Comparison of ENCODE assay signal across 8 mouse cellular contexts in genomic region chr2:71453161-71453916, GRCm38 (mm10). TPM values are rescaled to one million over a fixed set of nuclear protein-coding genes. Genes with fewer than 3 reads are reported as not detected.
DNase-seq lines count a peak whose midpoint lies in the region; ATAC-seq lines count a peak whose summit lies in the region.

Gene Metap1d, plus strand, starts transcription at chr2:71453276.

- 0 out of 2 replicates have a peak, but pooled peaks cover 2% of the 10 kb centered on the region for H3K4me1 ChIP-seq in intestine, embryonic 14.5 days (replicated peaks; ENCODE audit: control insufficient read depth, insufficient read depth, low read length)

- H3K36me3 ChIP-seq in intestine, embryonic 14.5 days (ENCODE audit: control insufficient read depth, insufficient read depth, low read length): no peaks in the 10 kb centered on the region

- intact Hi-C loops in left cerebral cortex, postnatal 14 days (cut with DNase I): no loop called here

- WGBS in intestine, embryonic 14.5 days: under 1% methylated on average over 61 of the region's 61 CpGs

- peak within 1 kb of the TSS; percentile 93 for H3K4me2 ChIP-seq in intestine, embryonic 14.5 days (ENCODE audit: low read length)

- DNase-seq in adrenal gland, adult 18-20 months (ENCODE audit: low spot score in 2 of 2): peak; percentile 89
- peak; percentile 100 for DNase-seq in embryo, embryonic 11 days
- DNase-seq in gastrocnemius, postnatal 25 days: peak; percentile 92
- DNase-seq in intestine, embryonic 14.5 days (ENCODE audit: low spot score): peak; percentile 94
- peak; percentile 95 to 97 for DNase-seq in left cerebral cortex, postnatal 14 days (ENCODE audit: low spot score in 2 of 2)
- peak; percentile 94 for DNase-seq in mesoderm, embryonic 11.5 days (ENCODE audit: low read depth, low spot score)
- peak; percentile 94 to 97 for DNase-seq in right cerebral cortex, postnatal 36 days (ENCODE audit: low spot score in 2 of 2)
- peak; percentile 92 for DNase-seq in yolk sac, embryonic 10.5 days (ENCODE audit: low spot score)

- H3K4me3 ChIP-seq in intestine, embryonic 14.5 days (ENCODE audit: low read depth, low read length): peak within 1 kb of the TSS; percentile 75

- ATAC-seq in intestine, embryonic 14.5 days (replicated peaks; ENCODE audit: low FRiP score, low TSS enrichment, low read depth): peak; percentile 95

- no peaks in the 10 kb centered on the region for H3K9me3 ChIP-seq in intestine, embryonic 14.5 days (ENCODE audit: control insufficient read depth, low read length)

- no peak within 1 kb of the TSS for H3K27ac ChIP-seq in intestine, embryonic 14.5 days (ENCODE audit: low read depth)

- H3K9ac ChIP-seq in intestine, embryonic 14.5 days (ENCODE audit: low read length): peak within 1 kb of the TSS; percentile 44

- 0 out of 2 replicates have a peak, but pooled peaks cover 2% of the 10 kb centered on the region for H3K27me3 ChIP-seq in intestine, embryonic 14.5 days (replicated peaks; ENCODE audit: control insufficient read depth, insufficient read depth, low read length)

RNA-seq across cellular contexts. Expression of gene Metap1d, which starts in this region (rescaled TPM):
- total RNA-seq in adrenal gland, adult 18-20 months (2021): 10 to 100 TPM; 29.4 to 32.1 TPM
- total RNA-seq in gastrocnemius, postnatal 25 days (2021): 10 to 100 TPM; 24.3 to 25.7 TPM
- 41.2 and 46.0 TPM in 2 replicates for polyA plus RNA-seq in intestine, embryonic 14.5 days (2014; fragmentation: Nextera tagmentation; extraction: Ambion mirVana)
- 10 to 100 TPM; 14.4 to 14.6 TPM for total RNA-seq in left cerebral cortex, postnatal 14 days (2021)
